Mouse (Mus musculus): ENCODE results near the gene Tmem165.

Tmem165 gene

GRCm38 (mm10) chr5:76245419-76245818 lies 61.7 kb downstream of the Tmem165 start:
- DNase-seq (ENCODE audit: low spot score in 2 of 2): no peak

GRCm38 (mm10) chr5:76246539-76246938 lies 62.9 kb downstream of the Tmem165 start:
- no peak for DNase-seq (ENCODE audit: low spot score in 2 of 2)

GRCm38 (mm10) chr5:76250948-76251347 lies 67.3 kb downstream of the Tmem165 start:
- no peak for DNase-seq (ENCODE audit: low spot score in 2 of 2)

All from spleen, postnatal 36 days (tissue).